Mouse (Mus musculus) retina, embryonic 14.5 days (tissue): ENCODE measurements at regions not wholly inside any gene's neighbourhood (a gene's known extent, or its start where the extent isn't known, plus 50 kb on each side); places are given as distances from the start of the nearest gene placed in this dataset.

Experiments
- DNase-seq: peaks from one replicate; pipeline ENCODE4 v3.0.0-alpha.2; 2015; ENCODE audit warnings: low spot score

DNA sequence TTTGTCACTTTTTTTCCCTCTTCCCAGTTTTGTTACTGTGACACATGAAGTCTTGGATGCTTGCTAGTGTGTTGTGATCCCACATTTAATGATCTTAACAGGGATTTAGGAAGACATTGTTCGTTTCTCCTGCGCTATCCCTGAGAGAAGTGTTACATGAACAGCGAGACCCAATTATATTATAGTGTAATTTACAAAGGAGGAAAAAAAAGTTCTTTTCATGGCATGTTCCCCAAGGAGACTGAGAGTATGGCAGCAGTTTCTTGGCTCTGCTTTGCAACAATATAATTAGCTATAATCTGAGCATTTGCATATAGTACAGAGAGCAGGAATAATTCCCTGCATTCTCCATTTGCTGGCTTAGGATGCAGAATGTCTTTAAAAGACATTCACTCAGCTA, 168.6 kb downstream of the Insc start:
- no peak for DNase-seq

DNA sequence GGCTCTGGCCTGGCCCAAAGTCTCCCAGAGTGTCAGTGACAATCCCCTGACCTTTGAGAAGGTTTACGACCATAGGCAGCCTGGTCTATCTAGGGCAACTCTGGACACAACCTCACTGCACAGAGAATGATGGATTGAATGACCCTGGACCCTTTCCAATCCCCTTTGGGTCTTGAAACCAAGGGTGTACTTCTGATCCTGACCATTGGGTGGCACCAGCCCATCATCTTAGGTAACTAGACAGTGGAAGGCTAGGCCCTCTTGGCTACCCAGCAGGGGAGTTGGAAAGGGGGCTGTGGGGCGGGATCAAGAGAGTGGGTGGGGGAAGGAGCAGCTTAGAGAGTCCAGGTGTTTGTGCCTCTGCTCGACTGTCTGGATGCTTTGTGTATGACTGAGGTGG, 178.7 kb downstream of the Insc start:
- peak; percentile 81 for DNase-seq

DNA sequence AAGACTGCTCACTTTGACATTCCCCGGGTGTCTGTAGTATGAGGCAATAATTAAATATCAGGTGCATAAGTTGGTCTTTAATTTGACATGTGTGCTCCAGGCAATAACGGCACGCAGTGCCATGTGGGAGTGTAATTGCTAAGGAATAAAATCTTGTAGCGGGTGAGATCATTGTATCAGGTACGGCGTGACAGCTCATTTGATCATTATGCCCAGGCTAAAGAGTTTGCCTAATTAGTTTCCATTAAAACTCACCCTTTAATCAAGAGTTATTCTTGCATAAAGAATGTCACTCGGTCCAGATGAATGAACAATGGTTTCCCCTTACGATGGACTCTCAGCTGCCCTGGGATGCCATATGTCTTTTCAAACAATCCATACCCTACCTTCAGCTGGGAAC, 190.4 kb downstream of the Insc start:
- peak; percentile 7 for DNase-seq

DNA sequence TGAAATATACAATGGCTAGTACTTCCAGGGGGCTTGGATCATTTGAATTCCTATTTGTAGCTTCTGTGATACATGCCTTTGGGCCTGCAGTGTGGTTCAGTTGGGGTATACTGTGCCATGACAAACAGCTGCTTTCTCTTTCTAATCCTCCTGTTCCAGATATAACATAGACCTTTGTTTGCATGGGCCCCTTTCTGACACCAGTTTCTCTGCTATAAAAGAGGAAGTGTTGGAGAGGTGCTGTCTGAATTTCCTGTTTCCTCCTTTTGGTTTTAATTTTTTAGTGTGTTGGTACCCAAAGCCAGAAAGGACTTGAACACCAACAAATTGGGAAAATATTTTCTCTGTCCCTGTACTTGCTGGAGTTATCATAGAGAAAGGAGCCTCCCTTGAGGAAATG, 207.3 kb downstream of the Insc start:
- DNase-seq, result no peak

DNA sequence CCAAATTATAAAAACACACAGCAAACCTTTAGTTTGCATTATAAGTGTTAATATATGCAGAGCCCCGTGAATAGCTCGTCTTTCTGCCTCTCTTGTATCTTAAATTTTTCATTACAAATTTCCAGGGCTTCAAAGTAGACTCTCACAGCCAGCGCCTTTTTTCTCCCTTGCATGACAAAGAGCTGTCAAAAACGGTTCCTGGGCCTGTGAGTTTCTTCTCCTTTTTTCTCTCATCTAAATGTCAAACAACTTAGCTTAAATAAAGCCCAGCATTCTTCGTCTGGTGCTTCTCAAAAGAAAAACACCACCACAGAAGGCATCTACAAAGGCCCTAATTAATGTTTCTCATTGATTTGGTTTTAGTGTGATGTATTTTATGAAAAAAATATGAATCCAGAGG, 219.7 kb downstream of the Insc start:
- no peak for DNase-seq

DNA sequence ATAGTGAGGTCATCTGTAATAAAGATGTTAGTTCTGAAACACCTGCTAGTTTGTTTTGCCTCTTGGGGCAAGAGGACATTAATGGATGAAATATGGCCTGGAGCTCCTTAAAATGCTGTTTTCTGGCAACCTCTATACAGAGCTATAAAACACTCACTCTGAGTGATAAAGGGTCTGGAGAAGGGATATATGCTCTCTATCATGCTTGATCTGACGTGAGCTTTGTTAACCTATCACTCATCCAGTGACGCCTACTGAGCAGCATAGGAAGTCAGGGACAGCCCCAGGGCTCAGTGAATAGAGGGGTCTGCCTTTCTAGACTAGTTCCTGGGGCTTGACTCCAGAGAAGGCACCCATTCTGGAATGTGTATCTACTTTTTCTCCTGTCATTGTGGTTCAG, 222.4 kb downstream of the Insc start:
- no peak for DNase-seq

- no peak for DNase-seq
Observed at GRCm38 (mm10) chr7:114986481-114986880, 243.0 kb downstream of the Insc start.

DNA sequence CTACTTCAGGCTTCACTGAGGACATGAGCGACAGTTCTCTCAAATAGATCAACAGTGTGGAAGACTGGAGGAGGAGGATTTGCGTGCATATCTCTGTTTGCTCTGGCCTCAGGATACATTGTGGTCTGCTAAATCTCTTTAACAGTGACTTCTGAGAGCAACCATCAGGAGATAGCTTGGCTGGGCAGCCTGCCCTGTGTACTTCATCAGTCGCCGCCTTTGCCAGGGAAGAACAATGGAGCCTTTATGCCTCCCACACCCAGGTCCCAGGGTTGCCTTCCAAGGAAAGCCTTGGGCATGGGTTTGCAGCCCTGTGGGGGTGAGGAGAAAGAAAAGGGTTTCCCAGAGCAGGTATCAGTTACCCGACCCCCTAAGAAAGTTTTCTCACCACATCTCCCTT, 247.8 kb downstream of the Insc start:
- DNase-seq, result no peak

DNA sequence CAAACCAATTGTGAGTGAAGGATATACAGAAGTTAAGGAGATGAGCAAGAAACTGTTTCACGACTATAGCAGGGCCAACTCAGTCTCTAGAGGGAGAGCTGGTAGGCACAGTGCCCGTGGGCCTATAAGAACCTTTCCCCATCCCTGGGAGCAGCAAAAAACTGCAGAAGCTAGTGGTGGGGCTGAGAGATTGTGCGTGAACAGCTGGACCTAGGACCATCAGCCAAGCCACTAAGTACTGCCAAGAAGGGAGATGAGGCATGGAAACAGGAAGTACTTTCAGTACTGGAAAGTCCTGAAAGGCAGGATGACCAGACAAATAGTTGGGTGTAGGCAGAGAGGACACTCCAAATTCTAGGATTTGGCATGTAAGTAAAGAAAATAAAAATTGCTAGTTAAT, 248.9 kb downstream of the Insc start:
- no peak for DNase-seq

- no peak for DNase-seq
Observed at GRCm38 (mm10) chr7:115000796-115001524, 257.5 kb downstream of the Insc start.

DNA sequence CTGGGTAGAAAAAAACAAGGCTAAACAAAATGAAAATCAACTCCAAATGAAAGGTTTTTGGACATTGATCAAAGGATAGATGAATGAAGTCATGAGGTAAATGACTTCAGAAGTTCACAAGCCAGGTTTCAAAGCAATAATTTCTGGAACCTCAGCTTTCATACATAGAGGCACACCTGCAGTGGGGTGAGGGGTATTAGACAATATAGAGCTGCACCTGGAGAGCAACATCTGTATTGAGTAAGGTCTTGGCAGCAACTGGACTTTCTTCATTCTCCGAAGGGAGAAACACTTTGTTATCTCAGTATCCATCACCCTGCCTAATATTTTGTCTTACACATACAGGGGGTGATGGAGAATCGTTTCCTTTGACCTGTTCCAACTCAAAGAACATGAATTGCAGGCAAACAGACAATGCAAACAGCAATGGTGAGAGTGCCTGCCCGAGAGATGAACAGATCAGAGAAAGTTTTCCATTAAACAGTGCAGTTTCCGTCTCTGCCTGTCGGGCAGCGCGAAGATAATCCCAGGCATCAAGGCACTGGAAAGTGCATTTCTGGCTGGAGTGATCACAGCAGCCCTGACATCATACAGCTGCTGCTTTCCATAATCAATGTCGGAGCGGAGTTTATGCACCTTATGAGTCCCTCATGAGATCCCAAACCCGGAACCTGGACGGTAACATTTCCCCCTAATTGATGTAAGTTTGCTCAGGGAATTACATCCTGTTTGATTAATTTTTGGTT, 270.9 kb downstream of the Insc start:
- no peak for DNase-seq

DNA sequence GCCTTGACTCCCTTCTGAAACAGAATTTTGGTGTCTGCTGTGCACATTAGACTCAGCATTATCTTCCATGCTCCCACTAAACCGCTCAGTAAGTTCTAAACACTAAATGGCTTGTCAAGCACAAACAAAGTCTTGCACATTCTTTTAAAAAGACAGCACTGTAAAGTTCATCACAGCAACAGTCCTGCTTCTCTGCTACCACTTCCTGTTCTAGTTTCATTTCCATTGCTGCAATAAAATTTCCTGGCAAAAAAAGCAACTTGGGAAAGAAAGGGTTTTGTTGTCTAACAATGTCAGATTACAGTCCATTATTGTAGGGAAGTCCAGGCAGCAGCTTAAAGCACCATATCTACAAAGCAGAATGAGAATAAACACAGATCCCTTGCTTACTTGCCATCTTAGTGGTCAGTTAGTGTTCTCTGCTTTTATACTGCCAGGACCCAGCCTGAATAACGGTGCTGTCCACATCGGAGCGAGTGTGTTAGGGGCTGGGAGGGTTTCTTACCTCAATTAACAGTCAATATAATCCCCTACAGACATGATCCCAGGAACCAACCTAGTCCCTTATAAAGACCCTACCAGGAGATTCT, 276.0 kb downstream of the Insc start:
- no peak for DNase-seq

DNA sequence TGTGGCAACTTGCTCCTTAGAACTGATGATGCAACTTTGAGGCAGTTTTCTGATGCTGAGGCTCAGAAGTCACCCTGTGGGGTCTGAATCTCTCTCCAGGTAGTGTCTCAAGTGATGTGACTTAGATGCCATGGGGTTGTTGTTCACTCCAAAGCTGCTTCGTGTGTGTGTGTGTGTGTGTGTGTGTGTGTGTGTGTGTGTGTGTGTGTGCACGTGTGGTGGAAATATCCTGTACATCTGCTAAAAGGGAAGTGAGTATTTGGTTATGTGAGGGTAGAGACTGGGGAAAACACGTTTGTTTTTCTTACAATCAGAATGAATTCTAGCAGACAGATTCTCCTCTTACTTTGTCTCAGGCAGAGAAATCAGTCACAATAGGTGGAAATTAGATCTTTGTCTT, 276.5 kb downstream of the Insc start:
- DNase-seq, result no peak

GRCm38 (mm10) chr7:115025803-115026202, 282.3 kb downstream of the Insc start:
- no peak for DNase-seq

- DNase-seq, result no peak
Observed at GRCm38 (mm10) chr7:115027685-115028084, 284.2 kb downstream of the Insc start.

DNA sequence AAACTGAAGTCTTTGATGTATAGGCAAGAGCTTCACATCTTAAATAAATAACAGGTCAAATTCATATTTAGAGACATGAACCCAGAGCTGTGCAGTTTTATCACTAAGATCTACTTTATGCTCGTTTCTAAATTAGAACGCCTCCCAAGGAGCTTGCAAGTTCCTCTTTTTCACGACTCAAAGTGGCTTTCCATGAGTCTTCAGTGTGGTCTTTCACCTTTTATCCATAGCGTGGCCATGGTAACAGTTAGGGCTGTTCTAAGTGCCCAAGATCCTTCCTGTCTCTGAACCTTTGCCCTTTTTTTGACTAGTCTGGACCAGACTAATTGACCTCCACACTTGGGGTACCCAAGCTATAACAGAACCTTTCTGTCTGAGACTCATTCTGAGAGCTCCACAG, 290.5 kb downstream of the Insc start:
- no peak for DNase-seq

DNA sequence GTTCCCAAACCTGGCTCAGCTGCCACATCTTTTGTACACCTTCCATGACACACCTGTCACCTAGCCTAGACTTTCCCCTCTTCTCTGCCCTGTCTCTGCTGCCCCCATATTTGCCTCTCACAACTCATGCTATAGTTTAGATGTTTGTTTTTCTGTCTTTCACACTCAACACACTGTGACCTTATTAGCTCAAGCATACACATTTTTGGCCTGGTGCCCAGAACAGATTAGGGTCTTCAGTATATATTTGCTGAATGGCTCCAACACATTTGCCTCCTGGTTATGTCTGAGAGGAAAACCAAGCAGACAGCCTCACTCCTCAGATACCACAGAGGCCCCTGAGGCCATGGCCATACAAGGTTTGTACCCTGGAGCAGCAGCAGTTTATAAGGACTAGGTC, 312.0 kb downstream of the Insc start:
- DNase-seq, result peak; percentile 15

- peak; percentile 68 for DNase-seq
Observed at GRCm38 (mm10) chr7:115056992-115057645, 313.6 kb downstream of the Insc start.

GRCm38 (mm10) chr7:115057736-115058135, 314.2 kb downstream of the Insc start:
- DNase-seq, result peak; percentile 38

- peak; percentile 58 for DNase-seq
Observed at GRCm38 (mm10) chr7:115060171-115060570, 316.7 kb downstream of the Insc start.

DNA sequence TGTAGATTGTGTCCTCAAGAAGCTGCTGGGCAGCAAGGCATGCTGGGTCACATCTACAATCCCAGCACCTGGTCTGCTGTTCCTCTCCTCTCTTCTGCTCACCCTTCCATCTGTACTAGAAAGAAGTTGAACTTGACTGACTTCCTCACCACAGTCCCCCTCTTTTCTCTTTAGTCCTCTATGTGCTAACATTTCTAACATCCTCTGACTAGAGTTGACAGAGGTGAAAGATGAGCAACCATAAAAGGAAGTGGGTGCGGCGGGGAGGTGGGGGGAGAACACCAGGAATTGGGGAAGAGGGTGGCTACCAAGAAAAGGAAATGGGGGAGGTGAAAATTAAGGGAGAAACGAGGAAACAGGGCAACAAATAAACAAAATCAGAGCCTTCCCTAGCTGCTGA, 319.3 kb downstream of the Insc start:
- no peak for DNase-seq

DNA sequence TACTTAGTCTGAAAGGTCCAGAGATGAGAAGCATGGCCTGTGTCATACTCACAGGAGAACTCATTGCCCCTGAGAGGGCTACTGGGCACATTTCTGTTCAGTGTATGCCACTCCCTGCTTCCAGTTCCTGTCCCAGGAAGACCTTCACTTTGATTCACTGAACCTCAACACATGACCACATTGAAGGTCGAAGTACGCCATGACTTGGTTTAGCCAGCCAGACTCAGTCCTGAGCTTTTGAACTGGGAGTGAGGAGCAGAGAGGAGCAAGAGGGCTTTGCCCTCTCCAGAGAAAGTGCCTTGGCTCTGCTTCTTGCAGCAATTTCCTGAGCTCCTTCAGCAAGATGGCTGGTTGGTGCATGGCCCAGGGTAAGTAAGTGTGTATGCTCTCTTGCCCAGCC, 324.1 kb downstream of the Insc start:
- no peak for DNase-seq

DNA sequence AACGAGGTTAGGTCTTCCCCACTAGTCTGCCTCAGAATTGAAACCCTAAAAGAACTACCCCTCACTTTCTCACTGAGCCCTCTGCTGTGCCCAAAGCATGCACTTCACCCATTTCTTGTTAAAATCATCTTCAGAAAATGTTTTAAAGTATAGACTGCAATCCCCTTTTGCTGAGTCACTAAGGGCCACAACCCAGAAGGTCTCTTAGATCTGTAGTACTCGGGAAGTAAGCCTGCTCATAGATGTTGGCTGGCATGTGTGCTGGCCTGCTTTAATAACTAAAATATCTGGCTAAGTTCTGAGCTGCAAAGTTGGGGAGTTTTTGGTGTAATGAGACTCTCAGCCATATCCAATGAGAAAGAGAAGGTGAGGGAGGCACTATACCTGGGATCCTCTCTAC, 329.9 kb downstream of the Insc start:
- no peak for DNase-seq
